Mouse (Mus musculus): Measurements from ENCODE around the gene Cyth3.

Cyth3 gene

DNA sequence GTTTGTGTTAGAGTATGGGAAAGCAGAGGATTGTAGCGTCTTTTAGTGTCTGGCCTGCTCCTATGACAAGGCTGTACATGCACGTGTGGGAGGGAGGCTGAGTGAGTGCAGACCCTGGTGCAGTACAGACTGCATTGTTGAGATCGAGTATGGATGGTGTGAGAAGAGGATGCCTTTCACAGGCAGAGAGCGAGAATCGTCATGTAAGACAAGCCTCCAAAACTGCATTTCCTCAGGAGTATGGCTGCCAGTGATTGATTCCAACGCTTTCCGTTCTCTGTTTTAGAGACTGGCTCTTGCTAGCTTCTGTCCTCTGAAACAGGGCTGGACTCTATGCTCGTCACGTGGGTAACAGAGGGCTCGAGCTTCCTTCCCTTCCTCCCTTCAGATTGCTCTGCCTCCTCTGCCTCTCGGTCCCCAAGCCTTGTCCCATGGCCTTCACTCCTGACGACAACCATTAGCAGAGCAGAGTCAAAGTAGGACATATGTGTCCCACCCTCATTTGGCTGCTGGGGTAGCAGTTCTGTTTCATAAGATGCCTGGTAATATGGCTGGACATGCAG is 12.4 kb downstream of the Cyth3 start:
- no peak for DNase-seq (ENCODE audit: low read depth, low spot score)

- no peak for DNase-seq (ENCODE audit: low read depth, low spot score)
Observed at GRCm38 (mm10) chr5:143635358-143635757, 13.1 kb downstream of the Cyth3 start.

- DNase-seq (ENCODE audit: low read depth, low spot score), result no peak
Observed at GRCm38 (mm10) chr5:143636173-143636572, 13.9 kb downstream of the Cyth3 start.

DNA sequence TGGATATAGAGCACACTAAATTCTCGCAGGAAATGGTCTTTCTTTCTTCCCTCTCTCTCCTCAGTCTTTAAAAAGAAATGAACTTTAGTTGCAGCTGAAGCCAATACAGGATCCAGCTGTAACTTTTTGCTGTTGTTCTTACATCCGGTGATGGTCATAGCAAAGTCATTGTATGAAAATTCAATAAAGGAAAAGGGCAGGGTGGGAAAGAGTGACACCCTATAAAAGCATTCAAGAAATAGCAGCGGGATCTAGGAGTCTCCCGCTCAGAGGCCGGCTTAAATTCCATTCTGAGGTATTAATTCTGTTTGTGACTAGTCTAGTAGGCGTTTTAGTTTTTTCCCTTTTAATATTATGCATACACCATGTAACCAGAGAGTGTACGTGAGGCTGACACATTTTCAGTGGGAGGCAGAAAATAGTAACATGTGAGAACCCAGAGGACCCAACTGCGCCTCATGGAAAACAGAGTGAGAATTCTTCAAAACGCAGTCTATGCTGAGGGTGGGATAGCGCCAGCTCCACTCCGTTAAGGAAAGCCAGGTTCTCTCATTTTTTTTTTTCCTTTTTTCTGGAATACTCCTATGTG is 15.7 kb downstream of the Cyth3 start:
- no peak for DNase-seq (ENCODE audit: low read depth, low spot score)

GRCm38 (mm10) chr5:143638516-143639270 is 16.4 kb downstream of the Cyth3 start:
- no peak for DNase-seq (ENCODE audit: low read depth, low spot score)

GRCm38 (mm10) chr5:143639329-143639728 is 17.1 kb downstream of the Cyth3 start:
- DNase-seq (ENCODE audit: low read depth, low spot score), result no peak

- DNase-seq (ENCODE audit: low read depth, low spot score), result no peak
Observed at GRCm38 (mm10) chr5:143639810-143640209, 17.6 kb downstream of the Cyth3 start.

DNA sequence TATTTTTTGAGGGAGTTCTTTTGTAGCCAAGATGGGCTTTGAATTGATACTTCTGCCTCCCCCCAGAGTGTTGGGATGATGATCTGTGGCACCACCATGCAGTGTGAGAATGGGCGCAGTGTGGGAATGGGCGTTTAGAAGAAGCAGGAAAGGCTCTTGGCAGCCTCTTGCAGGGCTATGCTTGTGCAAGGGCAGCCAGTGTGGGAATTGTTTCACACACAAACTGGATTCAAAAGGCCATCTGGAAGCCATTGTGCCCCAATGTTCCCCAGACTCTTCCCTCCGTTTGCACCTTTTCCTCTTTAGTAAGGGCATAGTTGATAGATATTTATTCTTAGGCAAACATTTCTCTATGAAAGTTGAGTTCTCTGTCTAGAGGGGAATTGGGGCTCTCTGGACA is 19.3 kb downstream of the Cyth3 start:
- DNase-seq (ENCODE audit: low read depth, low spot score), result no peak

DNA sequence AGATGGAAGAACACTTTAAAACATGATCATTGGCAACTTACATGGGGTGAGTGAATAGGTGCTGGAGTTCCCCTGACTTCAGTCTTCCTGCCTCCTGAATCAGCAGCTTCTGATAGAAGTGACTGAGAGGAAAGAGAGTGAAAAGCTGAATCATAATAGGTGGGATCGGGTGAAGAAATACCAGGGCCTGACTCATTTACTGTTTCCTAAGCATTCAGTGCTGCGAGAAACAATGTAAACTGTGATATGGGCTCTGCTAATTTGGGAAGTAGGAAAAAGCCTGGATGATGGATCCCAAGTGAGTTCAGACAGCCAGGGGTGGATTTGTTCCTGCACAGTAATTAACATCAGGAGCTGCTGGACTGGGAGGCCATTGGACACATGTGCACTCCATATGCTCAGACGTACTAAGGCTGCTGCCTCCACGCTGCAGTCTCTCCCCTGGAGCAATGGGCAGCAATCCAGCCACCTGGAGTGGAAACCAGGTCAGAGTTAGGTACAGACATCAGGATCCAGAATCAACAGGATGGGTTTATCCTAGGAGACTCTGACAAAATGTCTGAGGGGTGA is 20.1 kb downstream of the Cyth3 start:
- peak; percentile 79 for DNase-seq (ENCODE audit: low read depth, low spot score)

- no peak for DNase-seq (ENCODE audit: low read depth, low spot score)
Observed at GRCm38 (mm10) chr5:143645976-143646375, 23.7 kb downstream of the Cyth3 start.

GRCm38 (mm10) chr5:143647412-143647811 is 25.2 kb downstream of the Cyth3 start:
- DNase-seq (ENCODE audit: low read depth, low spot score), result no peak

GRCm38 (mm10) chr5:143648058-143648457 is 25.8 kb downstream of the Cyth3 start:
- DNase-seq (ENCODE audit: low read depth, low spot score), result no peak

GRCm38 (mm10) chr5:143649168-143649567 is 26.9 kb downstream of the Cyth3 start:
- DNase-seq (ENCODE audit: low read depth, low spot score), result no peak

- DNase-seq (ENCODE audit: low read depth, low spot score), result no peak
Observed at GRCm38 (mm10) chr5:143651855-143652631, 29.8 kb downstream of the Cyth3 start.

- no peak for DNase-seq (ENCODE audit: low read depth, low spot score)
Observed at GRCm38 (mm10) chr5:143653497-143653896, 31.2 kb downstream of the Cyth3 start.

- DNase-seq (ENCODE audit: low read depth, low spot score), result peak; percentile 78
Observed at GRCm38 (mm10) chr5:143654670-143655510, 32.6 kb downstream of the Cyth3 start.

- no peak for DNase-seq (ENCODE audit: low read depth, low spot score)
Observed at GRCm38 (mm10) chr5:143655511-143655943, 33.3 kb downstream of the Cyth3 start.

DNA sequence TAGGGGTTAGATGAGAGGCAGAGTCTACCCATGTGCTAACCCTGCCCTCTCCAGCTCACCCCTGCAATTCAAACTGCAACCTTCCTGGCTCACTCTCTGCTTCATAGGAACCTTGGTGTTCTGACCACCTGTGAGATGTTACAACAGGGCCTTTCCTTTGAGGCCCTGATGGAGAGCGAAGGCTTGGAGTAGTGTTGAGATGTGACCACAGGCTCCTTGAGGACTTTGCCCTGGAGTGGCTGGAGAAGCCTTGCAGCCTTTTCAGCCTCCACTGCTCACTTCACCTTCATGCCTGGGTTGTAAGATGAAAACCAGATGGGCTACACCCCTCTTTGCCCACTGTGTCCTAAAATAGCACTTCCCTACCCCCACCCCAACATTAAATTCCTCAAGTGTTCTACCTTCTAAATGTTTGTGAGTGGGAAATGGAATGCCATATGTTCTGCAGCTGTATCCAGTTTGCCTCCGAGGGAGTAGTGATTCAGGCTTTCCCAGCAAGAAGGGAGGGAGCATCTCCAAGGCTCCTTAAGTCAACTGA is 34.5 kb downstream of the Cyth3 start:
- DNase-seq (ENCODE audit: low read depth, low spot score), result peak; percentile 89

DNA sequence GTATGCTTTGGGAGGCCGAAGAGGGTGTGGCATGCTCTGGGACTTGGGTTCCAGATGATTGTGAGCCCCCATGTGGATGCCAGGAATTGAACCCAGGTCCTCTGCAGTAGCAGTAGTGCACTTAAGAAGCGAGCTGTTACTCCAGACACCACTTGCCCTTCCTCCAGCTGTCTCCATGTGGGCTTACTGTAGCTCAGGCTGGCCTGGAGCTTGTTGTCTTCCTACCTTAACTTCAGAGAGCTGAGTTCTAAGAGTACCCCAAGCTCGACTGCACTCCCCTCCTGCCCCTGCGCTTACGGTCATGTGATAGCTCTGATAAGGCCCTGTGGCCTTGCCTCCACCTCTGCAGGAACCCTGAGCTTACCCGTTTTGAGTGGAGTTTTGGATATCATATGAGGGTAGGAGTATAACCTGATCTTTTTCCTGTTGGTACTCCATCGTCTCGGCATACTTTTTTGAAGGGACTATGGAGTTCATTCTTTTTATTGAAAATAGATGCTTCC is 36.8 kb downstream of the Cyth3 start:
- DNase-seq (ENCODE audit: low read depth, low spot score), result no peak

GRCm38 (mm10) chr5:143663074-143663687 is 40.9 kb downstream of the Cyth3 start:
- DNase-seq (ENCODE audit: low read depth, low spot score), result no peak

Data from forelimb bud, embryonic 11.5 days (tissue).